Mouse (Mus musculus) kidney, adult 2 months (tissue): ENCODE measurements around the gene Lama4. TPM values are rescaled to one million over a fixed set of nuclear protein-coding genes. Genes with fewer than 3 reads are reported as not detected.

Experiments
- DNase-seq: peaks from one replicate; pipeline ENCODE4 v3.0.0; 2021
- H3K27ac ChIP-seq: fragments of 200-500 bp; 2 replicates; pipeline ENCODE4 v1.5.1; 2012; ENCODE audit warnings: low read depth, low read length, control low read depth, inconsistent platforms; ENCODE audit not compliant: insufficient read depth
- H3K27me3 ChIP-seq: fragments of 200-500 bp; replicated peaks from 2 replicates; pipeline ENCODE4 v1.6.1; 2012; ENCODE audit warnings: mild to moderate bottlenecking, moderate library complexity, low read length, inconsistent platforms; ENCODE audit not compliant: control insufficient read depth, insufficient read depth
- H3K36me3 ChIP-seq: fragments of 200-500 bp; 2 replicates; pipeline ENCODE4 v1.6.1; 2012; ENCODE audit warnings: mild to moderate bottlenecking, moderate library complexity, low read length, inconsistent platforms; ENCODE audit not compliant: control insufficient read depth, insufficient read depth
- H3K4me1 ChIP-seq: fragments of 200-500 bp; 2 replicates; pipeline ENCODE4 v1.6.1; 2011; ENCODE audit warnings: low read length; ENCODE audit not compliant: control insufficient read depth, insufficient read depth
- H3K4me3 ChIP-seq: fragments of 200-500 bp; 2 replicates; pipeline ENCODE4 v1.5.1; 2011; ENCODE audit warnings: mild to moderate bottlenecking, low read depth, low read length, control low read depth; ENCODE audit not compliant: insufficient read depth
- CTCF ChIP-seq: fragments of 200-500 bp; conservative IDR thresholded peaks from 2 replicates; pipeline ENCODE4 v1.5.1; 2011; ENCODE audit warnings: low read depth, mild to moderate bottlenecking, control low read depth, low read length, moderate library complexity, mixed read lengths; ENCODE audit not compliant: insufficient read depth, insufficient read length
- POLR2A ChIP-seq: fragments of 200-500 bp; IDR thresholded peaks from one replicate; pipeline ENCODE4 v1.6.1; 2011; ENCODE audit warnings: low read depth, low read length, control low read depth
- WGBS: fragments of 180-500 bp; shearing (Covaris S2); methylation state at CpG from one replicate; pipeline ENCODE4 v1.1.7; 2018; 5-methylcytosine and 5-hydroxymethylcytosine counted together
- polyA plus RNA-seq: library from polyadenylated mRNA; depleted of rRNA; stranded (reverse); fragments of >200 nt; gene quantifications from 2 replicates; pipeline ENCODE4 v1.2.3, GENCODE M21; 2012

Gene Lama4
- polyA plus RNA-seq, 1 experiment = 8.1 TPM

GRCm38 (mm10) chr10:39056050-39056449, 90.7 kb downstream of the Lama4 start:
- 73% methylated on average over 5 of the region's 5 CpGs for WGBS
- Histone ChIP-seq H3K27me3 (no peaks in the 10 kb centered on the region), H3K4me1 (no peaks in the 10 kb centered on the region), H3K27ac (no peak overlapping the region), H3K36me3 (no peaks in the 10 kb centered on the region), H3K4me3 (no peak overlapping the region)
- TF ChIP-seq POLR2A (no peak), CTCF (no peak)
- no peak for DNase-seq

DNA sequence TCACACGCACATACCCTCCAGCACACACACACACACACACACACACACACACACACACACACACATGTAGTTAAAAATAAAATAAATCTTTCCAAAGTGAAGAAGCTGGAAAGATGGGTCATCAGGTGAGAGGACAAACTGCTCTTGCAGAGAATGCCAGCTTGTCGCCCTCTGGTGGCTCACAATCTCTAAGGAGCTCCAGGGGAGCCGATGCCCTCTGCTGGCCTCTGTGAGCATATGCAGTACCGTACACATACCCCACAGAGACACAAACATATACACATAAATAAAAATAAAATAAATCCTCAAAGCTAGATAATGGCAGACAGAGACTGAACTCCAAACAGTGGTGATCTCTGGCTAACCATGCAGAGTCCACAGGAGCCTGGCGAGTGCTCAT, 99.4 kb downstream of the Lama4 start:
- TF ChIP-seq POLR2A (no peak), CTCF (peak; percentile 43)
- peak; percentile 18 for DNase-seq
- H3K27ac ChIP-seq = no peak overlapping the region
- H3K27me3 ChIP-seq = no peaks in the 10 kb centered on the region
- 94% methylated on average over 5 of the region's 5 CpGs for WGBS
- no peaks in the 10 kb centered on the region for H3K4me1 ChIP-seq
- H3K36me3 ChIP-seq = no peaks in the 10 kb centered on the region
- H3K4me3 ChIP-seq = no peak overlapping the region

DNA sequence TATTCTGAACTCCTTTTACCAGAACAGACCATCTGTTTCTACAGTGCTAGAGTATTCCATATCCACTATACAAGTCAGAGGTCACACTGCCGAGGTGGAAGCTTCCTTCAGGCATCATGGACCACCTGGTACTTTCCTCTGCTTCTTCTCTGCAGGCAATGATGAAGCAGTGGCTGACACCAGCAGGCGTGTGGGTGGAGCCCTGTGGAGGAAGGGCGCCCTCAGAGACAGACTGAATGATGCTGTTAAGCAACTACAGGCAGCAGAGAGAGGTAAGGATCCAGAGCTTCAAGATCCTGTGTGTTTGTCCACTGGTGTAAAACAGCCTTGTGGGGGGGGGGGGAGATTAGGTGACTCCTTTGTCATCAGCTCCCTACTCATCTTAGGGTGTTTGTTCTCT, 100.1 kb downstream of the Lama4 start:
- WGBS = 74% methylated on average over 3 of the region's 3 CpGs
- TF ChIP-seq POLR2A = no peak

DNA sequence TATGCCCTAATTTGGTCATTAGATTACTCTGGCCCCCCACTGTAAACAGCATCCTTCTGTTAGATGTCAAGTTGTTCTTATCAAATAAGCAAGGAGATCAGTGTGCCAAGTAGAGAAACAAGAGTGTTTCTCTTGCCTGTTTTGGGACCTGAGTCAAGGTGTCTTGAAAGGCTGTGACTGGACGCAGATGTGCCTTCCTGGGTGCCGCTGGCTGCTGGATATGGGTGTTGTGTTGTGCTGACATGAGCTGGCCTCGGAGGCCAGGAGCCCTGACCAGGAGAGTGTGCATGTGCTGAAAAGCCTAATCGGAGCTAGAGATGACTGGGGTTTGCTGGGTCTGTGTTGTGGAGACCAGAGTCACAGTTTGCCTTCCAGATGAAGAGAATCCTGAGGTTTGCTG, 100.7 kb downstream of the Lama4 start:
- H3K27ac ChIP-seq = no peak overlapping the region
- no peak overlapping the region for H3K4me3 ChIP-seq
- no peaks in the 10 kb centered on the region for H3K27me3 ChIP-seq
- H3K36me3 ChIP-seq = no peaks in the 10 kb centered on the region
- 88% methylated on average over 4 of the region's 4 CpGs for WGBS
- DNase-seq = no peak
- no peak for TF ChIP-seq POLR2A
- no peak for TF ChIP-seq CTCF
- H3K4me1 ChIP-seq = no peaks in the 10 kb centered on the region

More for the DNA sequence above, 100.1 kb downstream of the Lama4 start:
- H3K36me3 ChIP-seq = no peaks in the 10 kb centered on the region
- no peaks in the 10 kb centered on the region for H3K27me3 ChIP-seq
- no peak overlapping the region for H3K27ac ChIP-seq
- H3K4me3 ChIP-seq = no peak overlapping the region
- H3K4me1 ChIP-seq = no peaks in the 10 kb centered on the region
- no peak for DNase-seq

DNA sequence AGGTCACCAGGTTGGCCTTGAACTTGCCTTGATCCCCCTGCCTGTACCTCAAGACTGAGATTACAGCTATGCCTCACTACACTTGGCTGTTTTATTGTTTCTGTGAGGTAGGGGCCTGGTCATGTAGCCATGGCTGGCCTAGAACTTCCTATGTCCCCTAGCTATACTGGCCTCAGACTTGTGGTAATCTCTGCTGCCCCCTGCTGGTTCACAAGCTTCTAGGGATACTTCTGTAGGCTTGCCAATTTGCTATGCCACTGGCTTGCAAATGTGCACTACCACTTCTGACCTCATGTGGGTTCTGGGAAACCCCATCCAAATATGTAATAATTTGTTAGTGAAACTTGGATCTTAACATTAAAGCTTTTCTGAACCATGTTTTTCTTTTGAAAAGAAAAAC, 101.6 kb downstream of the Lama4 start:
- H3K27me3 ChIP-seq = no peaks in the 10 kb centered on the region
- TF ChIP-seq CTCF (peak; percentile 62), POLR2A (no peak)
- DNase-seq = peak; percentile 73
- no peak overlapping the region for H3K27ac ChIP-seq
- H3K4me3 ChIP-seq = no peak overlapping the region
- no peaks in the 10 kb centered on the region for H3K36me3 ChIP-seq
- H3K4me1 ChIP-seq = no peaks in the 10 kb centered on the region

GRCm38 (mm10) chr10:39072048-39072447, 106.7 kb downstream of the Lama4 start:
- TF ChIP-seq CTCF (no peak), POLR2A (no peak)
- Histone ChIP-seq H3K36me3 (no peaks in the 10 kb centered on the region), H3K27ac (no peak overlapping the region), H3K4me1 (no peaks in the 10 kb centered on the region), H3K4me3 (no peak overlapping the region), H3K27me3 (no peaks in the 10 kb centered on the region)
- 75% methylated on average over 4 of the region's 4 CpGs for WGBS
- no peak for DNase-seq

DNA sequence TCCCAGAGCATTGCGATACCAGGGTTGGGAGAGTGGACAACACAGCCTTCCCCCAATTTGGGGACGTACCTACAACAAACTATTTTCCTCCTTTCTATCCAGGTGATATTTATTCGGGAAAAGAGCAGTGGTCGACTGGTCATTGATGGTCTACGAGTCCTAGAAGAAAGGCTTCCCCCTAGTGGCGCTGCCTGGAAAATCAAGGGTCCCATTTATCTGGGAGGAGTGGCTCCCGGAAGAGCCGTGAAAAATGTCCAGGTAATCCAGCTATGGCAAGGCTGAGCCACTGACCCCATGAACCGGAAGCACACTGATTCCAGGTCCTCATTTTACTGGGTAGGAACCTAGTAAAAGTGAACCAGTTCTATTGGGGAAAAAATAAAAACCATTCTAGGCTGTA, 131.7 kb downstream of the Lama4 start:
- H3K27me3 ChIP-seq = no peaks in the 10 kb centered on the region
- 78% methylated on average over 9 of the region's 9 CpGs for WGBS
- H3K4me3 ChIP-seq = no peak overlapping the region
- H3K4me1 ChIP-seq = no peaks in the 10 kb centered on the region
- H3K36me3 ChIP-seq = no peaks in the 10 kb centered on the region
- TF ChIP-seq CTCF (no peak; the same call in 1 of the 2 replicates), POLR2A (no peak)
- H3K27ac ChIP-seq = no peak overlapping the region
- peak; percentile 10 for DNase-seq

DNA sequence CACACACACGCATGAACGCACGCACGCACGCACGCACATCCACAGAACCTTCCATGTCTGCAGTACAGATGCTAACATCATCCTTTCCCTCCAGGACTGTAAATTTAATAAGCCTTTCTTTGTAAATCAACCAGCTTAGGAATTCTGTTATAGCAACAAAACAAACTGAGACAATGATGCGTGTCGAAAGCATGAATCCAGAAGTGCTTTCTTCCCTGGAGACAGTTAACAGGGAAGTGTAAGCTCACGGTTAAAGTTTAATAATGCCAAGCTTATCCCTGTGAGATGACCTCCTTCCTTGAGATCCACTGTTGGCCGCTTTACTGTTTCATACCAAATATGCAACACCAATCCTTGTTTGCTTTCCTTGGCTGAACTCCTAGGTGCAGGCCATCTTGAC, 133.4 kb downstream of the Lama4 start:
- Histone ChIP-seq H3K27me3 (no peaks in the 10 kb centered on the region), H3K27ac (no peak overlapping the region), H3K4me1 (no peaks in the 10 kb centered on the region), H3K4me3 (no peak overlapping the region), H3K36me3 (no peaks in the 10 kb centered on the region)
- DNase-seq = peak; percentile 3
- TF ChIP-seq POLR2A (no peak), CTCF (no peak)
- 69% methylated on average over 10 of the region's 10 CpGs for WGBS
